Mouse (Mus musculus) myocyte (in vitro differentiated cells): ENCODE results near the gene Tmem45a. TPM values are rescaled to one million over a fixed set of nuclear protein-coding genes. Genes with fewer than 3 reads are reported as not detected.

Experiments
- H3K27me3 ChIP-seq: one replicate; pipeline ENCODE4 v1.6.1; 2011; ENCODE audit not compliant: control insufficient read depth, insufficient read depth, insufficient read length
- H3K36me3 ChIP-seq: one replicate; pipeline ENCODE4 v1.6.1; 2011; ENCODE audit not compliant: control insufficient read depth, insufficient read depth
- H3K4me2 ChIP-seq: one replicate; pipeline ENCODE4 v1.6.1; 2011; ENCODE audit warnings: low read depth, control low read depth
- H3K4me3 ChIP-seq: one replicate; pipeline ENCODE4 v1.5.1; 2011; ENCODE audit warnings: mild to moderate bottlenecking, control low read depth, moderate library complexity
- H3K79me2 ChIP-seq: one replicate; pipeline ENCODE4 v1.6.1; 2011; ENCODE audit not compliant: control insufficient read depth, insufficient read depth
- H3ac ChIP-seq: one replicate; pipeline ENCODE4 v1.6.1; 2011; ENCODE audit not compliant: control insufficient read depth, insufficient read length
- CEBPB ChIP-seq: IDR thresholded peaks from 2 replicates; pipeline ENCODE4 v1.6.1; 2011; ENCODE audit warnings: mild to moderate bottlenecking, moderate library complexity; ENCODE audit not compliant: poor library complexity, insufficient read depth, severe bottlenecking
- E2F4 ChIP-seq: IDR thresholded peaks from one replicate; pipeline ENCODE4 v1.6.1; 2011; ENCODE audit warnings: mild to moderate bottlenecking, control low read depth, moderate library complexity; ENCODE audit not compliant: insufficient read depth
- MAX ChIP-seq: IDR thresholded peaks from one replicate; pipeline ENCODE4 v1.6.1; 2011; ENCODE audit warnings: low read depth, mild to moderate bottlenecking, control low read depth
- MYOD1 ChIP-seq, 3 experiments: IDR thresholded peaks; one replicate each; pipeline ENCODE4 v1.6.1; 2011; ENCODE audit warnings: control low read depth in 2 of 3, low read depth in 2 of 3, mild to moderate bottlenecking in 2 of 3, moderate library complexity in 1 of 3; ENCODE audit not compliant: insufficient read length in 2 of 3, control insufficient read depth in 1 of 3
- MYOG ChIP-seq, 3 experiments: IDR thresholded peaks; one replicate each; pipeline ENCODE4 v1.6.1; 2011; ENCODE audit warnings: control low read depth in 2 of 3, low read depth in 2 of 3, mild to moderate bottlenecking in 2 of 3; ENCODE audit not compliant: insufficient read length in 2 of 3, control insufficient read depth in 1 of 3, insufficient read depth in 1 of 3
- POLR2A ChIP-seq: IDR thresholded peaks from one replicate; pipeline ENCODE4 v1.6.1; 2011; ENCODE audit warnings: low read depth, mild to moderate bottlenecking, control low read depth, moderate library complexity; ENCODE audit not compliant: insufficient read length
- POLR2AphosphoS2 ChIP-seq: IDR thresholded peaks from one replicate; pipeline ENCODE4 v1.6.1; 2011; ENCODE audit warnings: low read depth, control low read depth; ENCODE audit not compliant: insufficient read length
- REST ChIP-seq: IDR thresholded peaks from one replicate; pipeline ENCODE4 v1.6.1; 2011; ENCODE audit warnings: mild to moderate bottlenecking, control low read depth, moderate library complexity; ENCODE audit not compliant: insufficient read depth, insufficient read length
- SRF ChIP-seq: IDR thresholded peaks from one replicate; pipeline ENCODE4 v1.6.1; 2011; ENCODE audit warnings: low read depth; ENCODE audit not compliant: control insufficient read depth, insufficient read length
- TCF12 ChIP-seq: IDR thresholded peaks from one replicate; pipeline ENCODE4 v1.6.1; 2011; ENCODE audit warnings: mild to moderate bottlenecking, control low read depth; ENCODE audit not compliant: poor library complexity, insufficient read depth, severe bottlenecking
- TCF3 ChIP-seq: IDR thresholded peaks from one replicate; pipeline ENCODE4 v1.6.1; 2011; ENCODE audit warnings: low read depth, control low read depth; ENCODE audit not compliant: insufficient read length
- USF1 ChIP-seq: IDR thresholded peaks from one replicate; pipeline ENCODE4 v1.6.1; 2011; ENCODE audit warnings: low read depth, mild to moderate bottlenecking, control low read depth, moderate library complexity
- polyA plus RNA-seq: library from polyadenylated mRNA; unstranded; fragments of >200 nt; fragmentation: generic; extraction: Trizol; gene quantifications from one replicate; pipeline ENCODE4 v1.2.1, GENCODE M21; 2012; ENCODE audit warnings: missing spikeins

Gene Tmem45a
- polyA plus RNA-seq, 1 experiment = 6.0 TPM

DNA sequence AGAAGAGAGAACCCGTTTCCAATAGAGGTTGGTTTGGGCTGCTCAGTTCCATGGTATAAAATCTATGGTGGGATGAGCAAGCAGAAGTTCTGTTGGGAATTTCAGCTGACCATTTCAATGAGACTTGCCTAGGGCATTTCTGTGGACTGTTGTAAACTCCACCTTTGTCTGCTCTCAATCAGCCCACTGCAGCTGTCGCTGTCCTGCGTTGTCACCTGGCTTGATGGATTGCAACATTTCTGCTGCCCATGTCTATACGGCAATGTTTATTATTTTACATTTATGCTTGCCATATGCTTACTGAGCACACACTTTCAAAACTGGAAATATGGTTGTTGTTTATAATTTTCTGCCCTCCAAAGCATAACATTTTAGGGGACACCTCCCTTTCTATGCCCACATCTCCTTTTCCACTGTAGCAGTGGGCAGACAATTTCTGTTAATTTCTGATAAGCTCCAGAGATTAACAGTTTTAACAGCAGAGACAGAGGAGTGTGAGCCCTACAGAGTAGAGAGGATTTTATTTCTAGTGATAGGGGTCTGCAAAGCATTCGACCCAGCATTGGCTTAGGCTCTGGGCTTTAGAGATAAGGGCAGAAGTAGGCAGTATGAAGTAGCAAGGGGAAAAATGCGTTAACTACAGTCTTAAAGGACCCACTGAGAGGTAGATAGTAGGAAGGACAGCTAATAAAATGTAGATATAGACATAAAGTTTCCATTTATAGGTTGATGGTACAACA lies 84.4 kb downstream of the Tmem45a start:
- H3K27me3 ChIP-seq = no peaks in the 10 kb centered on the region
- no peak overlapping the region for H3K4me2 ChIP-seq
- no peaks in the 10 kb centered on the region for H3K36me3 ChIP-seq
- H3K79me2 ChIP-seq = no peaks in the 10 kb centered on the region
- no peak for TF ChIP-seq CEBPB
- TF ChIP-seq POLR2A = no peak
- TF ChIP-seq TCF3 = no peak
- TF ChIP-seq MYOG (IDR thresholded peaks at IDR 0.05; ENCODE audit: control insufficient read depth in 1 of 3, insufficient read depth in 1 of 3, insufficient read length in 2 of 3, low read depth in 2 of 3) = no peak
- no peak for TF ChIP-seq MYOD1 (IDR thresholded peaks at IDR 0.05; ENCODE audit: control insufficient read depth in 1 of 3, insufficient read length in 2 of 3, low read depth in 2 of 3)
- no peak for TF ChIP-seq POLR2AphosphoS2
- no peak for TF ChIP-seq SRF
- TF ChIP-seq USF1 = no peak
- TF ChIP-seq MAX = no peak
- no peak for TF ChIP-seq E2F4
- no peak for TF ChIP-seq REST
- H3K4me3 ChIP-seq = no peak overlapping the region
- H3ac ChIP-seq = no peak overlapping the region

DNA sequence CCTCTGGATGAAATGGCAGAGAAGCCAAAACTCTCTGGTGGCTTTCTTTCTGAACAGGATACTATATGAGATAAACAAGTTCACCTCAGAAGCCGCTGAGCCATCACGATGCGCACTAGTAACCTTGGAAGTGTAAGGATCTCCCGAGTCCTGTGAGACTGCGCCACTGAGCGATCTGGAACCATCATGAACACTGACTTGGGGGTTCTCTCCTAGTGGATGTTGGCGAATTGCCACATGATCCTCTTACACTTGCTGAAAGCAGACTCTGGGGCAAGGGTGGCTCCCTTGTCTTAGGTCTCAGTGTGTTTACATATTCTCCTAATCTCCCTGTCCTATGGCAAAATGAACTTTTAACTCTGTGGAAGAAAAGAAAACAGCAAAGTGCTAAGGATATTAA lies 85.0 kb downstream of the Tmem45a start:
- H3K4me3 ChIP-seq = no peak overlapping the region
- H3K4me2 ChIP-seq = no peak overlapping the region
- H3ac ChIP-seq = no peak overlapping the region
- TF ChIP-seq SRF (no peak), MYOD1 (IDR thresholded peaks at IDR 0.05; ENCODE audit: control insufficient read depth in 1 of 3, insufficient read length in 2 of 3, low read depth in 2 of 3) (no peak), E2F4 (no peak), CEBPB (no peak), POLR2AphosphoS2 (no peak), MAX (no peak), REST (no peak), MYOG (IDR thresholded peaks at IDR 0.05; ENCODE audit: control insufficient read depth in 1 of 3, insufficient read depth in 1 of 3, insufficient read length in 2 of 3, low read depth in 2 of 3) (no peak), TCF12 (no peak), USF1 (no peak), POLR2A (no peak), TCF3 (no peak)
- no peaks in the 10 kb centered on the region for H3K27me3 ChIP-seq
- no peaks in the 10 kb centered on the region for H3K36me3 ChIP-seq
- no peaks in the 10 kb centered on the region for H3K79me2 ChIP-seq

DNA sequence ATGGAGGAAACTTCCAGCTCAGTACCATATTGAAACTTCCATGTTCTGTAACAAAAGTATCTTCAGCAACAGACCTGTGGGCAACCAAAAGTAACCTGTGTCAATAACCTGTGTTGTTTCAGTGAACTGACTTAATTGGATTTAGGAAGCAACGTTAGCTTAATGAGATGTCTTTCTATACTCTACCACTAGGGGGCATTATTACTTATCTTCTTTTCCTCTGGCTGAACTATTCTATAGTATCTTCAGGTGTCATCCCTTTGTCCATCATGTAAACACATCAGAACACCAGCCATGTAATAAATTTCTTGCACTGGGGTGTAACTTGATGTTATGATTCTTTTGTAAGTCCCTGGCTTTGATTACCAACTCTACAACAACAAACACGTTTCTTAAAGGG lies 85.5 kb downstream of the Tmem45a start:
- no peak for TF ChIP-seq E2F4
- TF ChIP-seq MYOD1 (IDR thresholded peaks at IDR 0.05; ENCODE audit: control insufficient read depth in 1 of 3, insufficient read length in 2 of 3, low read depth in 2 of 3) = no peak
- no peaks in the 10 kb centered on the region for H3K36me3 ChIP-seq
- no peaks in the 10 kb centered on the region for H3K79me2 ChIP-seq
- H3K4me3 ChIP-seq = no peak overlapping the region
- no peak overlapping the region for H3ac ChIP-seq
- H3K4me2 ChIP-seq = no peak overlapping the region
- no peaks in the 10 kb centered on the region for H3K27me3 ChIP-seq

DNA sequence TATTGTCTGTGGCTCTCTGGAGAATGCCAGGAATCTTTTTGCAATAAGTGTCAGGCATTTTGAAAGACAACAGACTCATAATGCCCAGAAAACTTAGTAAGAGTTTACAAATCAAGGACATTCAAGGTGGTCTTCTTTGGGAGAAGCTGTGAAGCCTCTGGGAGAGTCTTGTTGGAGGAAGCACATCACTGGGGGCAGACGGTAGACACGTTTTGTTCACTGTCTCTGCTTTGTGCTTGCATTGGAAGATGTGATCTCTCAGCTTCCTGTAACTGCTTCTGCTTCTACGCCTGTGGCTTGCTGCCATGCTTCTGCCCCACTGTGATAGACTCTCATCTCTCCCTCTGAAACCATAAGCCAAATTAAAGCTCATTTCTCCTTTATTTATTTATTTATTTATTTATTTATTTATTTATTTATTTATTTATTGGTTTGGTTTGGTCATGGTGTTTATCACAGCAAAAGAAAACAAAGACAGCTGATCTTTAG lies 86.4 kb downstream of the Tmem45a start:
- TF ChIP-seq TCF3 (no peak), SRF (no peak), MYOG (IDR thresholded peaks at IDR 0.05; ENCODE audit: control insufficient read depth in 1 of 3, insufficient read depth in 1 of 3, insufficient read length in 2 of 3, low read depth in 2 of 3) (no peak), REST (no peak), MAX (no peak), MYOD1 (IDR thresholded peaks at IDR 0.05; ENCODE audit: control insufficient read depth in 1 of 3, insufficient read length in 2 of 3, low read depth in 2 of 3) (no peak), POLR2AphosphoS2 (no peak), E2F4 (no peak), TCF12 (no peak), CEBPB (no peak), USF1 (no peak), POLR2A (no peak)
- Histone ChIP-seq H3K79me2 (no peaks in the 10 kb centered on the region), H3K27me3 (no peaks in the 10 kb centered on the region), H3K36me3 (no peaks in the 10 kb centered on the region), H3ac (no peak overlapping the region), H3K4me2 (no peak overlapping the region), H3K4me3 (no peak overlapping the region)

DNA sequence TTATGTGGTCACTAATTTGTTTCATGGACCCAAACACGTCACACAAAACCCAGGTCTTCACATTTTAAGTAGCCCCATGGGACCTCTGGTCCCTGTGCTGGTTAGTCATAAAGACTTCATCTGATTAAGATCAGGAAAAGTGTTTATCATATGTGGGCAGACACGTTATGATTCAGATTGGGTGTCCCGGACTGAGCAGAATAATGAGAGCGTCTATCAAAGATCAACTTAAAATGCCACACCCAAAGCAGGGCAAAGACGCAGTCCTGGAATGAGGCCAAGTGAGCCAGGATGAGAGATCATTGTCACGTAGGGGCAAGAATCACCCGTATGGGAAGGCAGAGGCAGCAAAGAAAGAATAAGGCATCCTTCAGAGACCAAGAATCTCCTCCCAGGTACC lies 87.1 kb downstream of the Tmem45a start:
- Histone ChIP-seq H3K36me3 (no peaks in the 10 kb centered on the region), H3K27me3 (no peaks in the 10 kb centered on the region), H3K4me3 (no peak overlapping the region), H3K79me2 (no peaks in the 10 kb centered on the region), H3K4me2 (no peak overlapping the region), H3ac (no peak overlapping the region)
- TF ChIP-seq SRF (no peak), MYOD1 (IDR thresholded peaks at IDR 0.05; ENCODE audit: control insufficient read depth in 1 of 3, insufficient read length in 2 of 3, low read depth in 2 of 3) (no peak), REST (no peak), E2F4 (no peak), MAX (no peak), CEBPB (no peak), POLR2AphosphoS2 (no peak), POLR2A (no peak), USF1 (no peak), TCF12 (no peak), MYOG (IDR thresholded peaks at IDR 0.05; ENCODE audit: control insufficient read depth in 1 of 3, insufficient read depth in 1 of 3, insufficient read length in 2 of 3, low read depth in 2 of 3) (no peak), TCF3 (no peak)
